Mouse (Mus musculus) hematopoietic stem cell, adult 5-6 weeks (primary cell): ENCODE results near the gene Chd2. TPM values are rescaled to one million over a fixed set of nuclear protein-coding genes. Genes with fewer than 3 reads are reported as not detected.

Experiments used
- ATAC-seq, 2 experiments: fragments of 125-278 bp in 1 of 2; replicated peaks in 1 of 2; 2 replicates each; pipeline ENCODE4 v1.8.0; 2016 to 2017; ENCODE audit warnings: inconsistent platforms in 2 of 2, mild to moderate bottlenecking in 2 of 2, moderate number of reproducible peaks in 2 of 2, low read depth in 1 of 2, moderate TSS enrichment in 1 of 2; ENCODE audit not compliant: low FRiP score in 2 of 2, poor library complexity in 2 of 2, severe bottlenecking in 2 of 2, insufficient read depth in 1 of 2, low TSS enrichment in 1 of 2
- total RNA-seq: library from RNA; stranded (forward); fragments of 172-1452, 232-1000 nt; gene quantifications from 2 replicates; pipeline ENCODE4 v1.2.3, GENCODE M21; 2017

Chd2 gene
- total RNA-seq, 1 experiment from 2014 or later, result 193 TPM

GRCm38 (mm10) chr7:73403538-73403937 lies 138.1 kb downstream of the Chd2 start:
- no peak for ATAC-seq

- ATAC-seq, result no peak
Measured at GRCm38 (mm10) chr7:73402671-73403070, 139.0 kb downstream of the Chd2 start.

- ATAC-seq, result no peak
Measured at GRCm38 (mm10) chr7:73402106-73402505, 139.5 kb downstream of the Chd2 start.

- ATAC-seq, result no peak
Measured at GRCm38 (mm10) chr7:73400051-73400916, 141.3 kb downstream of the Chd2 start.

- peak; percentile 24 to 62; a peak in 3 of 4 replicates for ATAC-seq
Measured at GRCm38 (mm10) chr7:73399501-73400044, 142.1 kb downstream of the Chd2 start.

- no peak for ATAC-seq
Measured at GRCm38 (mm10) chr7:73398806-73399442, 142.7 kb downstream of the Chd2 start.

GRCm38 (mm10) chr7:73398319-73398718 lies 143.3 kb downstream of the Chd2 start:
- peak; percentile 33 to 47; a peak in 1 of 4 replicates for ATAC-seq

- no peak for ATAC-seq
Measured at GRCm38 (mm10) chr7:73394013-73394409, 147.6 kb downstream of the Chd2 start.

- no peak for ATAC-seq
Measured at GRCm38 (mm10) chr7:73393307-73394012, 148.2 kb downstream of the Chd2 start.

- no peak for ATAC-seq
Measured at GRCm38 (mm10) chr7:73392359-73392758, 149.3 kb downstream of the Chd2 start.

GRCm38 (mm10) chr7:73391518-73392321 lies 149.9 kb downstream of the Chd2 start:
- ATAC-seq, result peak in 1 of 2 experiments; percentile 11; a peak in 1 of 4 replicates

- peak in 1 of 2 experiments; percentile 43; a peak in 2 of 4 replicates for ATAC-seq
Measured at GRCm38 (mm10) chr7:73391002-73391517, 150.6 kb downstream of the Chd2 start.

GRCm38 (mm10) chr7:73390426-73391001 lies 151.1 kb downstream of the Chd2 start:
- ATAC-seq, result no peak

GRCm38 (mm10) chr7:73389871-73390294 lies 151.7 kb downstream of the Chd2 start:
- no peak for ATAC-seq

- no peak for ATAC-seq
Measured at GRCm38 (mm10) chr7:73389419-73389818, 152.2 kb downstream of the Chd2 start.

- no peak for ATAC-seq
Measured at GRCm38 (mm10) chr7:73388866-73389265, 152.8 kb downstream of the Chd2 start.
